Mouse (Mus musculus) G1E (cell line): ENCODE results near the gene Ccdc134.

Experiments used
- CTCF ChIP-seq: IDR thresholded peaks from 2 replicates; pipeline ENCODE4 v1.5.1; 2012; ENCODE audit warnings: low read depth, low read length, inconsistent platforms, mixed read lengths
- GATA1 ChIP-seq: IDR thresholded peaks from 2 replicates; pipeline ENCODE4 v1.6.1; 2012; ENCODE audit warnings: borderline replicate concordance, low read length, inconsistent platforms, mixed read lengths

DNA sequence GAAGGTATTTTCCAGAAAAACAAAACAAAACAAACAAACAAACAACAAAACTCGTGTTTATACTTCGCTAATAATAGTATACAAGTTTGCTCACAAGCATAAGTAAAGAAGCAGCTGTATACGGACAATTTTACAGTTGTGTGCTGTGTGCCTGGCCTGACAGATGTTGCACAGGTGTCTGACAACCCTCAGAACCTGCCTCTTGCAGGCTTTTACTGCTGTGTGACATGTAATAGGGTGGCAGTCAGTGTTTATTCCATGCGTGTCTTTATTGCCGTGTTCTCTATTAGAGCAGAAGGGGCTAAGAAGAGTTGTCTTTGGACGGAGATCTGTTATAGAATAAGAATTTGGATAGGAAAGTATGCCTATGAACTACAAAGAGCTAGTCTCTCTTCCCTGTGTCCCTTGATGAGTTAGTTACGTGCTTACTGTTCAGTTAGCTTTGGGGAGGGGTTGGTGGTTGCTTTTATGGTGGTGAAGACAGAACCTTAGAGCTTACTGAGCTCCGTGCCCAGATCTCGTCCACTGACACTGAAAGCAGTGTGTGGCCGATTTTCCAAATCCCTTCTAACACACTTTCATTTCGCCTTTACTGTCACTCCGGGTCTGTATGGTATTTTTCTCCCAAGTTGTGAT lies 34.4 kb downstream of the Ccdc134 start:
- TF ChIP-seq CTCF = no peak
- TF ChIP-seq GATA1 = no peak
